Mouse (Mus musculus) C2C12 (cell line): ENCODE measurements at regions not wholly inside any gene's neighbourhood (a gene's known extent, or its start where the extent isn't known, plus 50 kb on each side); places are given as distances from the start of the nearest gene placed in this dataset.

Experiments
- H3K27me3 ChIP-seq: one replicate; pipeline ENCODE4 v1.6.1; 2011; ENCODE audit not compliant: control insufficient read depth, insufficient read depth, insufficient read length
- H3K36me3 ChIP-seq: one replicate; pipeline ENCODE4 v1.6.1; 2011; ENCODE audit not compliant: control insufficient read depth, insufficient read depth
- H3K4me3 ChIP-seq: one replicate; pipeline ENCODE4 v1.5.1; 2011; ENCODE audit warnings: mild to moderate bottlenecking, control low read depth; ENCODE audit not compliant: poor library complexity, insufficient read depth, severe bottlenecking
- H3K79me2 ChIP-seq: one replicate; pipeline ENCODE4 v1.6.1; 2011; ENCODE audit not compliant: control insufficient read depth, insufficient read depth
- H3K79me3 ChIP-seq: one replicate; pipeline ENCODE4 v1.6.1; 2011; ENCODE audit warnings: low read depth, control low read depth
- H3ac ChIP-seq: one replicate; pipeline ENCODE3; 2011; ENCODE audit warnings: low read depth; ENCODE audit not compliant: control insufficient read depth, insufficient read length
- CEBPB ChIP-seq: IDR thresholded peaks from one replicate; pipeline ENCODE4 v1.6.1; 2011; ENCODE audit warnings: low read depth, mild to moderate bottlenecking, control low read depth, moderate library complexity
- CTCF ChIP-seq: IDR thresholded peaks from one replicate; pipeline ENCODE4 v1.5.1; 2011; ENCODE audit not compliant: control insufficient read depth, insufficient read depth, insufficient read length
- FOSL1 ChIP-seq: IDR thresholded peaks from one replicate; pipeline ENCODE4 v1.8.0; 2011; ENCODE audit warnings: mild to moderate bottlenecking, low read length; ENCODE audit not compliant: poor library complexity, insufficient read depth, severe bottlenecking
- MAX ChIP-seq: IDR thresholded peaks from one replicate; pipeline ENCODE4 v1.6.1; 2011; ENCODE audit warnings: mild to moderate bottlenecking, control low read depth
- MYOD1 ChIP-seq: IDR thresholded peaks from one replicate; pipeline ENCODE4 v1.6.1; 2011; ENCODE audit warnings: low read depth; ENCODE audit not compliant: control insufficient read depth, insufficient read length
- MYOG ChIP-seq: IDR thresholded peaks from one replicate; pipeline ENCODE4 v1.6.1; 2011; ENCODE audit not compliant: control insufficient read depth, insufficient read length; ENCODE audit errors: extremely low read depth
- USF1 ChIP-seq: IDR thresholded peaks from one replicate; pipeline ENCODE4 v1.6.1; 2011; ENCODE audit warnings: low read depth, mild to moderate bottlenecking, control low read depth, moderate library complexity

DNA sequence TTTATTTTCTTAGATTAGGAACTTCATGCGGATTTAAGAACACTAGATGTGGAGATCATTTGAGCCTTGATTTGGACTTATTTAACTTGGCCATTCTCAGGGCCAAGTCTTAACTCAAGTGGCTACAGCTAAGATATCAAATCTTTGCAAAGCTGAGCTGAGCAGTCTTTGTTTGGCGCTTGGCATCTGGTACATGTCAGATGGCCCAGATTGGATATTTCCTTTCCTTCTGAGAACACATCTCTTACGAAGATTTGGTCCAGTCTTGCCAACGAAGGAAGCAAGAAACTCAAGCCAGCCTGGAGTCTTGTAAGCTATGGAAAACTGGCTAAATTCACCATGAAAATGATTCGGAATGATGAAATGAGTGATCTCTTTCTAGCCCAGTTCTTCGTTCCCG, 59.1 kb upstream of the Cdc42ep3 start:
- H3K27me3 ChIP-seq: no peaks in the 10 kb centered on the region
- H3K36me3 ChIP-seq: no peaks in the 10 kb centered on the region
- H3K4me3 ChIP-seq: no peak overlapping the region
- H3K79me2 ChIP-seq: no peaks in the 10 kb centered on the region
- no peak overlapping the region for H3ac ChIP-seq
- H3K79me3 ChIP-seq: no peaks in the 10 kb centered on the region
- TF ChIP-seq MYOG (no peak), CTCF (no peak), MAX (no peak), USF1 (no peak), MYOD1 (no peak), CEBPB (no peak), FOSL1 (no peak)

DNA sequence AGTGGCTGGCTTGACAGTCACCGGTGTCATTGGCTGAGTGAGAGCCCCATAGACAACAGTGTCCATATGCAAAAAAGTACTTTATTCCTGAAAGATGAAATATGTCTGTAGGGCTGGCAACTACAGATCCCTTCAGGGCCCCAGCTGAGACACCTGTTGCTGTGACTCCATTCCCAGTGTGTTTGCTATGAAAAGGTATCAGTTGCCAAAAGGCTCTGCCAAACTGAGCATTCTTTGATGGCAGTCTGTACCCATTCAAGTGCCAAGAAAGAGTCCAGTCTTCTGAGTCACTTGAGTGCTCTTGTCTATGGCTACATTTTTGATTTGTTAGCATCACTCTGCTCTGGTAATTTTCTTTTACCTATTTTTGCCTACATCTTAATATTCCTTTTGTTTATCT, 63.1 kb upstream of the Cdc42ep3 start:
- Histone ChIP-seq H3K79me2 (no peaks in the 10 kb centered on the region), H3K79me3 (no peaks in the 10 kb centered on the region), H3K4me3 (no peak overlapping the region), H3K27me3 (no peaks in the 10 kb centered on the region), H3ac (no peak overlapping the region), H3K36me3 (no peaks in the 10 kb centered on the region)
- TF ChIP-seq FOSL1 (no peak), MYOD1 (peak; percentile 33), CTCF (no peak), CEBPB (no peak)

DNA sequence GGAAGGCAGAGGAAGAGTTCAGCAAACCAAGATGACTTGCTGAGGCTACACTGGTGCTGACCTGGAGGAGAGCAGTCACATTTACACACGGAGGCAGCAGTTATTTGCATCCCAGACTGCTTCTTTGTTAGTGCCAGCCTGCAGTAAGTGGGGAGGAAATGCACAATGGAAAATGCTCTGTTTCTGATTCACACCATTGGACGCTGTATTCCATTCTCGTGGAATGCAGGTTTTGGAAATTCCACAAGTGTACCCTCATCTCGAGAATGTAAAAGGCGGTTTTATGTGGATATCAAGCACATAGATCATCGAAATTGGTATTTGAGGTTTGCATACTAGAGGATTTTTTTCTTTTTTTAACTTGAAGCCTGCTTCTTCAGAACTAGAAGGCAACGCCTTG, 66.7 kb upstream of the Cdc42ep3 start:
- Histone ChIP-seq H3K36me3 (no peaks in the 10 kb centered on the region), H3K79me3 (no peaks in the 10 kb centered on the region), H3K27me3 (no peaks in the 10 kb centered on the region), H3ac (no peak overlapping the region), H3K79me2 (no peaks in the 10 kb centered on the region), H3K4me3 (no peak overlapping the region)
- TF ChIP-seq MYOG (no peak), CTCF (no peak), MAX (peak; percentile 52), MYOD1 (no peak), USF1 (no peak), FOSL1 (peak; percentile 18), CEBPB (no peak)

DNA sequence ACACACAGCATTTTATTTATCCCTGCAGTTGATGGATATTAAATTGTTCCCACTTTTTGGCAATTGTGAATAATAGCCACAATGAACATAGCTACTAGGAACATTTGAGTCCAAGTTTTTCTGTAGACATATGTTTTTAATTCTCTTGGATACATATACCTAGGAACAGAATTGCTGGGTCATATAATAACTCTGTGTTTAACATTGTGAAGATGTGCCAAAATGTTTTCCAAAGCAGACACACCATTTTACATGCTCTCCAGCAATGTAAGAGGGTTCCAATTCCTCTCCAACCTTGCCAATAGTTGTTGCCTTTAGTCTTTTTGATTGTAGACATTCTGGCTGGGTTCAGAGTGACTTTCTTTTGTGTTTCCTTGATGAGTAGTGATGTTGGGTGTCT, 84.3 kb upstream of the Cdc42ep3 start:
- H3K4me3 ChIP-seq: no peak overlapping the region
- H3K27me3 ChIP-seq: no peaks in the 10 kb centered on the region
- H3ac ChIP-seq: no peak overlapping the region
- TF ChIP-seq MYOG (no peak), MAX (no peak), USF1 (no peak), CEBPB (no peak), MYOD1 (no peak), FOSL1 (no peak), CTCF (no peak)
- H3K79me3 ChIP-seq: no peaks in the 10 kb centered on the region
- H3K79me2 ChIP-seq: no peaks in the 10 kb centered on the region
- no peaks in the 10 kb centered on the region for H3K36me3 ChIP-seq

DNA sequence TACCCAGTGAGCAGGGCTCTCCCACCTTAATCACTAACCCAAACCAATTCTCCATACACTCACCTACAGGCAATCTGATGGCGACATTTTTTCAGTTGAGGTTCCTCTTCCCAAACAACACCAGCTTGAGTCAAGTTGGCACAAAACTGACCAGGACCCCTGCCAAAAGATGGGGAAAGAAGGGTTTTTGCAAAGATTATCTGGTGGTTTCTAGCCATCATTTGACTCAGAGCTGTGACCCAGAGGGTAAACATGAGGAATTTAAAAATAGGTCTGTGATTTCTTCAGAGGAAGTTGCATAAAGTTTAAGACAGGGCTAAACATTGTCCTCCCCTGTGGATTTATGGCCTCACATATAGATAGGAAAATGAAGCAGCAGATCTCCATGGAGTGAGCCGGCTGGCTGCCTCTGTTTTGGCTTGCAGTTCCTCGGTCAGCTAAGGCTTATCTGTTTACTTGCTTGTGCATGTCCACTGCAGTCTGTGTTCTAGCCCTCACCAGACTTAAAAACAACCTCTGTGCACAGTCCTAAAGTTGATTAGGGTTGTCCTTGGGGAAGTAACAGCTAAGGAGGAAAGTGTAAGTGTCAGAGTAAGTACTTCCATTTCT, 87.7 kb upstream of the Cdc42ep3 start:
- TF ChIP-seq CEBPB: peak; percentile 77
- no peak for TF ChIP-seq MYOD1
- H3K79me3 ChIP-seq: no peaks in the 10 kb centered on the region
- H3K27me3 ChIP-seq: no peaks in the 10 kb centered on the region
- no peaks in the 10 kb centered on the region for H3K36me3 ChIP-seq
- H3K79me2 ChIP-seq: no peaks in the 10 kb centered on the region
- H3K4me3 ChIP-seq: no peak overlapping the region
- H3ac ChIP-seq: no peak overlapping the region

DNA sequence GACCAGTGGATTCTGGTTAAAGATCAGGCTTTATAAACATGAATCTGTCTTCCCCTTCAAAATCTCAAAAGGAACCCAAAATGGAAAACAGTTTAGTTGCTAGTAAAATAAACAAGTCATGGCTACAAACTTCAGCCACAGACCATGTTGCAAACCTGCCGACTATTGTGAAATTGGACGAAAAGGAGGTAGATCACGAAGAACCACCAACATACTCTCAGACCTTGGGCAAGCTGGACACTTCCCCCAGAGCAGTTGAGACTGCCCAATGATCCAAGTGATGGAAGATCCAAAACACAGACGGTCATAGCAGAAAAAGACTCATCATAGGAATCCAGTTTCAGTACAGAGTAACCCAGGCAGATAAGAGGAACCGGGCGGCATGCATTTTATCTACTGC, 92.3 kb upstream of the Cdc42ep3 start:
- Histone ChIP-seq H3K79me3 (no peaks in the 10 kb centered on the region), H3ac (no peak overlapping the region), H3K27me3 (no peaks in the 10 kb centered on the region), H3K79me2 (no peaks in the 10 kb centered on the region), H3K36me3 (no peaks in the 10 kb centered on the region), H3K4me3 (no peak overlapping the region)
- no peak for TF ChIP-seq USF1
- TF ChIP-seq CEBPB: no peak
- no peak for TF ChIP-seq MYOG
